Mouse (Mus musculus): ENCODE measurements around the gene Zfp105. TPM values are rescaled to one million over a fixed set of nuclear protein-coding genes. Genes with fewer than 3 reads are reported as not detected.

Gene Zfp105
- 10.8 and 11.5 TPM in 2 replicates for polyA plus RNA-seq (2014; fragmentation: Nextera tagmentation; extraction: Ambion mirVana)

DNA sequence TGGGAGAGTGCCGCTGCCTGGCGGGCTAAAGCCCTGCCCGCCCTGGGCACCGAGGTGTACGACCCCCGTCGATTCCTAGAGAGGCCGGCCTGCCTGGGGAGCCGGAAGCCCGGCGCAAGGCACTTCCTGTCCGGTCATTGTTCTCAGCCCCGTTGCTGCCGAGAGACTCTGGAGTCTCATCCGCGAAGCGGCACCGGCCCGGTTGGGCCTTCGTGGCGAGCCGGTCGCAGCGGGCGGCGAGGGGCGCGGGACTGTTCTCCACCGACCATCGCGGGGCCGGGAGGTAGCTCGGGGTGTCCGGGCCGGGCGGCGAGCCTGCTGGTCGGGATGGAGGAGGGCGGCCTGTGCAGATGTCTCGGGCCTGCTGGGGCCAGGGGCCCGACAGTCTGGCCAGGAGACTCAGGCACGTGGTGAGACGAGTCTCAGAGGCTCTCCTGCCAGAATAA, at the start of gene Zfp105:
Zfp105 (plus strand) TSS at position 137 of the 446 bp plus-strand sequence.
- H3K9me3 ChIP-seq (ENCODE audit: control insufficient read depth, low read length) = no peaks in the 10 kb centered on the region
- peak within 1 kb of the TSS; percentile 48 to 80 for H3K27ac ChIP-seq (replicated peaks in 1 of 2; ENCODE audit: control insufficient read depth in 1 of 2, insufficient read depth in 1 of 2, low read depth in 2 of 2, low read length in 2 of 2)
- peak within 1 kb of the TSS; percentile 73 for H3K4me2 ChIP-seq (ENCODE audit: low read length)
- H3K36me3 ChIP-seq (ENCODE audit: control insufficient read depth, insufficient read depth, low read length) = peaks cover 33% of the 10 kb centered on the region
- H3K27me3 ChIP-seq (ENCODE audit: control insufficient read depth, insufficient read depth, low read length) = peaks cover 8% of the 10 kb centered on the region; the same call in 1 of the 2 replicates
- H3K4me1 ChIP-seq (ENCODE audit: control insufficient read depth in 2 of 2, insufficient read depth in 2 of 2, low read length in 2 of 2) = peaks cover 0 to 5% of the 10 kb centered on the region in 2 experiments; a peak in 2 of 4 replicates
- under 1% methylated on average over 43 of the region's 43 CpGs for WGBS
- peak; percentile 86 for ATAC-seq (ENCODE audit: insufficient number of reproducible peaks, insufficient read depth, low FRiP score, low read depth)
- H3K9ac ChIP-seq (ENCODE audit: low read length) = peak within 1 kb of the TSS; percentile 88
- H3K4me3 ChIP-seq (ENCODE audit: control insufficient read depth in 1 of 2, insufficient read depth in 1 of 2, low read depth in 1 of 2, low read length in 2 of 2) = peak within 1 kb of the TSS; percentile 66 to 99

DNA sequence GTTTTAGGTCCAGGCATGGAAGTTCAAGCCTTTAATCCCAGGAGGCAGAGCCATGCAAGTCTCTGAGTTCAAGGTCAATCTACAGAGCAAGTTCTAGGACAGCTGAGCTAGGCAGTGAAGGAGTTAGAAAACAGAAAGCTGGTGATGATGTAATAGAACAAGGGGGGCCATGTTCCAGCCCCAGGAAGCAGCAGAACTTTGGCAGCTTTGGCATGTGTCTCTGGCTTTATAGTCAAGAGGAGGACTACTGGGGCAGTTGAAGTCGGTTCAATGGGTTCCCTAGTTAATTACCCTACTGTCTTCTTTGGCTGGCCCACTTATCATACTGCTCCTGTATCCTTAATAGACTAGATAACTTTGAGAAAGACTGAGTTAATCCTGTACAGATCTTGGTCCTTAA, 48.2 kb upstream of the Zfp105 start:
- no peak overlapping the region for H3K9ac ChIP-seq (ENCODE audit: low read length)
- ATAC-seq (ENCODE audit: insufficient number of reproducible peaks, insufficient read depth, low FRiP score, low read depth) = no peak
- H3K27me3 ChIP-seq (ENCODE audit: control insufficient read depth, insufficient read depth, low read length) = no peaks in the 10 kb centered on the region
- H3K9me3 ChIP-seq (ENCODE audit: control insufficient read depth, low read length) = no peaks in the 10 kb centered on the region
- H3K27ac ChIP-seq (replicated peaks in 1 of 2; ENCODE audit: control insufficient read depth in 1 of 2, insufficient read depth in 1 of 2, low read depth in 2 of 2, low read length in 2 of 2) = no peak overlapping the region
- H3K4me3 ChIP-seq (ENCODE audit: control insufficient read depth in 1 of 2, insufficient read depth in 1 of 2, low read depth in 1 of 2, low read length in 2 of 2) = no peak overlapping the region
- no peaks in the 10 kb centered on the region for H3K36me3 ChIP-seq (ENCODE audit: control insufficient read depth, insufficient read depth, low read length)
- no peak overlapping the region for H3K4me2 ChIP-seq (ENCODE audit: low read length)
- no peaks in the 10 kb centered on the region for H3K4me1 ChIP-seq (ENCODE audit: control insufficient read depth in 2 of 2, insufficient read depth in 2 of 2, low read length in 2 of 2)
- 50% methylated on average over 1 of the region's 1 CpGs for WGBS

DNA sequence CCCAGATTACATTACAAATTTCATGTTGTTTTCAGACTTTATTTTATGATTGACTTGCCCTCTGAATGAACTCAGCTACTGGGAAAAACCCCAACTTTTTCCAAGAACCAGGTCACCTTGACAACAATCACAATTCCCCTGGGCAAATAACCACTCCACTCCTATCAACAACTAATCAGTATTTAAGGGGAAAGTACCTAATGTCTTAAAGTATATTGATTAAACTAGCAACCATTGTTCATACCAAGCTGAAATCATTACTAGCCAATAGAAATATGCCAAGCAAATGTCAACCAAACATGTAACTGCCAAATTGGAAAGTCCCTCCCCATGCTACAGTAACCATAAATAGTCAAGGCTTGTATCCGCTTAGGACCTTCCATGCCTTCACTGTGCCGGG, 47.7 kb upstream of the Zfp105 start:
- no peak for ATAC-seq (ENCODE audit: insufficient number of reproducible peaks, insufficient read depth, low FRiP score, low read depth)
- no peaks in the 10 kb centered on the region for H3K36me3 ChIP-seq (ENCODE audit: control insufficient read depth, insufficient read depth, low read length)
- no peaks in the 10 kb centered on the region for H3K9me3 ChIP-seq (ENCODE audit: control insufficient read depth, low read length)
- H3K27ac ChIP-seq (replicated peaks in 1 of 2; ENCODE audit: control insufficient read depth in 1 of 2, insufficient read depth in 1 of 2, low read depth in 2 of 2, low read length in 2 of 2) = no peak overlapping the region
- no peak overlapping the region for H3K4me2 ChIP-seq (ENCODE audit: low read length)
- no peak overlapping the region for H3K9ac ChIP-seq (ENCODE audit: low read length)
- 90% methylated on average over 2 of the region's 2 CpGs for WGBS
- no peaks in the 10 kb centered on the region for H3K27me3 ChIP-seq (ENCODE audit: control insufficient read depth, insufficient read depth, low read length)
- no peak overlapping the region for H3K4me3 ChIP-seq (ENCODE audit: control insufficient read depth in 1 of 2, insufficient read depth in 1 of 2, low read depth in 1 of 2, low read length in 2 of 2)
- no peaks in the 10 kb centered on the region for H3K4me1 ChIP-seq (ENCODE audit: control insufficient read depth in 2 of 2, insufficient read depth in 2 of 2, low read length in 2 of 2)

DNA sequence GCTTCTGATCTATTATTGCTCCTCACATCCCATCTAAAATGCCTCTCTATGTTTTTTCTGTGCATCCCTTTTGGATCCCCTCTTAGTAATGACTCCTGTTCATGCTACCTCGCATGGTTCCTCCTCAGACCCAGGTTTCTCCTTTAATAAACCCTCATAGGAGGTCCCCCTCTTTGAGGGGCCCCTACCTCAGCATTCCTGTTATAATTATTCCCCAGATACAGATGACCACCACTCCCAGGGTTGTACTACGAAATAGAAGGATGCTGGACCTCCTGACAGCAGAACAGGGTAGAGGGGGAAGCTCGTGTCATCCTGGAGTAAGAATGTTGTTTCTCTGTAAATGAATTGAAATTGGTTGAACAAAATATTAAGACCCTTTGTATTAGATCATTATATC, 37.5 kb upstream of the Zfp105 start, which contains the start of gene Zkscan7:
Zkscan7 (plus strand) TSS at position 301 of the 400 bp plus-strand sequence.
- Histone ChIP-seq H3K4me2 (ENCODE audit: low read length) (peak within 1 kb of the TSS; percentile 74), H3K27me3 (ENCODE audit: control insufficient read depth, insufficient read depth, low read length) (peaks cover 3% of the 10 kb centered on the region; the same call in 1 of the 2 replicates), H3K27ac (replicated peaks in 1 of 2; ENCODE audit: control insufficient read depth in 1 of 2, insufficient read depth in 1 of 2, low read depth in 2 of 2, low read length in 2 of 2) (no peak within 1 kb of the TSS), H3K9me3 (ENCODE audit: control insufficient read depth, low read length) (no peaks in the 10 kb centered on the region), H3K4me3 (ENCODE audit: control insufficient read depth in 1 of 2, insufficient read depth in 1 of 2, low read depth in 1 of 2, low read length in 2 of 2) (peak within 1 kb of the TSS; percentile 66 to 78; a peak in 3 of 4 replicates), H3K9ac (ENCODE audit: low read length) (no peak within 1 kb of the TSS), H3K36me3 (ENCODE audit: control insufficient read depth, insufficient read depth, low read length) (0 out of 2 replicates have a peak, but pooled peaks cover 10% of the 10 kb centered on the region), H3K4me1 (ENCODE audit: control insufficient read depth in 2 of 2, insufficient read depth in 2 of 2, low read length in 2 of 2) (peaks cover 0 to 2% of the 10 kb centered on the region in 2 experiments; a peak in 1 of 4 replicates)
- ATAC-seq (ENCODE audit: insufficient number of reproducible peaks, insufficient read depth, low FRiP score, low read depth) = no peak
- 71% methylated on average over 3 of the region's 3 CpGs for WGBS

DNA sequence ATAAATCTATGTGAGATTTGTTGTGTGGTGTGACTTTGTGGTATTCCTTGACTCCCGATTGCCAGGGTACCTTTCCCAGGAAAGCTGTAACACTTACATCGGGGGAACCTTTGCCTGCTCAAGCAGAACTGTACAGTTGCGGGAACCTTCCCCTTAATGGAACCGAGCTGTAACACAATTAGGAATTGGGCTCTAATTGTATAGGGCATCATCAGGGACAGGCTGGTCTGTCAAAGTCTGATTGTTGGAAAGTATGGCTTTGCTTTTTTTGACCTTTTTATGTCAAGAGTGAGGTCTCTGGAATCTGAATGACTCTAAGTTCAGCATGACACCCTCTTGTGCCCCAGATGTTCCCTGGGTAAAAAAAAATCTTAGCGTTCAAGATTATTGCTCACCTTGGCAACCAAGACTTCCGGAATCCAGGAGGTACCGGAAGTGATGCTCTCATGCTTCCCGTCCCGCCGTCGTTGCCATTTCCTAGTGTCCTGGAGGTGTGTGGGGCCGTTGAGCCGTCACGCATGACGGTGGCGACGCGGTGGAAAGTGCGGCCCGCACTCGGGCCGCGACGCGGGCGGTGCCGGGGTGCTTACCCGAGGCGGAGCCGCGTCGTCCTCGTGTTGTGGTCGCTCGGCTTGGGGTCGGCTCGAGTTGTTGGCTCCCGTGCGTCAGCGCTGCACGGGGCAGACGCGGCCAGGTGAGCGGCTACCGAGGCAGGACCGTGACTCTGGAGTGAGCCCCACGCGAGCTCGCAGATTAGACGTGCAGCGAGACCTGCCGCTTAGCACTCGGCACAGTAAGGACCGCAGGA, 36.3 kb upstream of the Zfp105 start:
- H3K4me2 ChIP-seq (ENCODE audit: low read length) = peak overlapping the region; percentile 74
- WGBS = 7% methylated on average over 54 of the region's 54 CpGs
- peak overlapping the region; percentile 66 to 78 for H3K4me3 ChIP-seq (ENCODE audit: control insufficient read depth in 1 of 2, insufficient read depth in 1 of 2, low read depth in 1 of 2, low read length in 2 of 2)
- peak overlapping the region; percentile 77 for H3K9ac ChIP-seq (ENCODE audit: low read length)
- H3K27ac ChIP-seq (replicated peaks in 1 of 2; ENCODE audit: control insufficient read depth in 1 of 2, insufficient read depth in 1 of 2, low read depth in 2 of 2, low read length in 2 of 2) = no peak overlapping the region; a peak in 1 of 4 replicates
- peak; percentile 64; the same call in 1 of the 2 replicates for ATAC-seq (ENCODE audit: insufficient number of reproducible peaks, insufficient read depth, low FRiP score, low read depth)
- H3K9me3 ChIP-seq (ENCODE audit: control insufficient read depth, low read length) = no peaks in the 10 kb centered on the region
- H3K27me3 ChIP-seq (ENCODE audit: control insufficient read depth, insufficient read depth, low read length) = peaks cover 3% of the 10 kb centered on the region; the same call in 1 of the 2 replicates
- H3K36me3 ChIP-seq (ENCODE audit: control insufficient read depth, insufficient read depth, low read length) = peaks cover 15% of the 10 kb centered on the region; the same call in 1 of the 2 replicates
- H3K4me1 ChIP-seq (ENCODE audit: control insufficient read depth in 2 of 2, insufficient read depth in 2 of 2, low read length in 2 of 2) = peaks cover 0 to 2% of the 10 kb centered on the region in 2 experiments; a peak in 1 of 4 replicates

DNA sequence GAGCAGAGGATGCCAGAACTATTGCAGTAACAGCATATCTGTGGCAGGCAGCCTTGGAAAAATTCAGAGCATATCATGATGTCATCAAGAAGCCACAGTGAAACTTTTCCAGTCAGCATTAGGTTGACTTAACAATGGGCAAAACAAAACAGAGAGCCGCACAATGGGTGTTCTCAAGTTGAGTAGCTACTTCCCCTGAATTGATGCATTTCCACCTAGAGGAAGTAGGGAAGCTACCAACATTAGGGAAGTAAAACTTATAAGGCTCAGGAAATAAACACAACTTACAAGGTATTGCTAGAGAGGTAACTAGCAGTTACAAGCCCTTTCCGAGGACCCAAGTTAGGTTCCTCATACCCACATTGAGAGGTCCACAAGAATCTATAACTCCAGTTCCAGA, 21.8 kb upstream of the Zfp105 start:
- Histone ChIP-seq H3K4me3 (ENCODE audit: control insufficient read depth in 1 of 2, insufficient read depth in 1 of 2, low read depth in 1 of 2, low read length in 2 of 2) (no peak overlapping the region), H3K27ac (replicated peaks in 1 of 2; ENCODE audit: control insufficient read depth in 1 of 2, insufficient read depth in 1 of 2, low read depth in 2 of 2, low read length in 2 of 2) (no peak overlapping the region), H3K4me2 (ENCODE audit: low read length) (no peak overlapping the region), H3K27me3 (ENCODE audit: control insufficient read depth, insufficient read depth, low read length) (no peaks in the 10 kb centered on the region), H3K4me1 (ENCODE audit: control insufficient read depth in 2 of 2, insufficient read depth in 2 of 2, low read length in 2 of 2) (no peaks in the 10 kb centered on the region), H3K9ac (ENCODE audit: low read length) (no peak overlapping the region), H3K36me3 (ENCODE audit: control insufficient read depth, insufficient read depth, low read length) (no peaks in the 10 kb centered on the region), H3K9me3 (ENCODE audit: control insufficient read depth, low read length) (peaks cover under 1% of the 10 kb centered on the region)
- WGBS = 74% methylated on average over 2 of the region's 2 CpGs
- no peak for ATAC-seq (ENCODE audit: insufficient number of reproducible peaks, insufficient read depth, low FRiP score, low read depth)

DNA sequence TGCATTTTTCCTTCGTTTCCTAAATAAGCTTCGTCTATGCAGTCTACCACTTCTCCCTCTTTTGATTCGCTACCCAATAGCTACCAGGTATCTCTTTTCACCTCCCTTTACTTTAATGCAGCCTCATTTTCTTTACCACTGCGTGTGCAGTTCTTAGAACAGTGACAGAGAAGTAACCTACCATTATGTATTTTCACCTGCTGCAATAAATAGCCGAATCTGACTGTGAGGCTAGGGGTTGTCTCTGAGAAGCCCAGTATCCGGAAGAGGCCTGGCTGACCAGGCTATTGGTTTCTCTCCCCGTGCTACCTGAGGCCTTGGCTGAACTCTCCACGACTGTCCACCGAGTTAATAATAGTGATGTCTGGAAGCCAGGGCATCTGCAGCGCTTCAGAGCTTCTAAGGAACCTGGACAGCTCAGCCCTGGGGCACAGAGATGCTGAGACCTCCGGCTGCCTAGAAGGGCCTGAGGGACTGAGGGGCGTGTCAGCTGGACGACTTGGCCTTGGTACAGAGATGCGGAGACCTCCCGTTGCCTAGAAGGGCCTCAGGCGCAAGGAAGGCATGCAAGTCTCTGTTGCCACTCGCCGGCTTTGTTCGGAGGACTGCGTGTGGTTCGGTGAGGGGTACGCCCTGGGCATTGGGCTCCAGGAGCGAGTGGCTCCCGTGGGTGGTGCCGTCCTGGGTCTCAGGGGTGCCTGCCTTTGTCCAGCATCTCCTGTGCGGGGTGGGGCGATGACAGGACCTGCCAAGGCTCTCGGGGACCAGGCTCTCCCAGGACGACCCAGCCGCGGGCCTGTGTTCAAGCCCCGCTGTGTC, 19.9 kb upstream of the Zfp105 start:
- Histone ChIP-seq H3K9me3 (ENCODE audit: control insufficient read depth, low read length) (no peaks in the 10 kb centered on the region), H3K27me3 (ENCODE audit: control insufficient read depth, insufficient read depth, low read length) (no peaks in the 10 kb centered on the region), H3K4me1 (ENCODE audit: control insufficient read depth in 2 of 2, insufficient read depth in 2 of 2, low read length in 2 of 2) (no peaks in the 10 kb centered on the region), H3K4me2 (ENCODE audit: low read length) (peak overlapping the region; percentile 86), H3K27ac (replicated peaks in 1 of 2; ENCODE audit: control insufficient read depth in 1 of 2, insufficient read depth in 1 of 2, low read depth in 2 of 2, low read length in 2 of 2) (no peak overlapping the region), H3K9ac (ENCODE audit: low read length) (peak overlapping the region; percentile 80), H3K4me3 (ENCODE audit: control insufficient read depth in 1 of 2, insufficient read depth in 1 of 2, low read depth in 1 of 2, low read length in 2 of 2) (peak overlapping the region; percentile 67 to 82), H3K36me3 (ENCODE audit: control insufficient read depth, insufficient read depth, low read length) (no peaks in the 10 kb centered on the region)
- 12% methylated on average over 32 of the region's 32 CpGs for WGBS
- ATAC-seq (ENCODE audit: insufficient number of reproducible peaks, insufficient read depth, low FRiP score, low read depth) = peak; percentile 85

Measured in heart, embryonic 14.5 days (tissue).